Mouse (Mus musculus): ENCODE data around the gene Ctu2. TPM values are rescaled to one million over a fixed set of nuclear protein-coding genes. Genes with fewer than 3 reads are reported as not detected.

Ctu2 gene
- polyA plus RNA-seq, 1 experiment from 2014 or later: 13.1 TPM

- H3K4me1 ChIP-seq (replicated peaks): no peaks in the 10 kb centered on the region
- ATAC-seq (ENCODE audit: insufficient read depth): no peak
- no peak overlapping the region for H3K27ac ChIP-seq (replicated peaks)
- peaks cover 100% of the 10 kb centered on the region for H3K36me3 ChIP-seq (replicated peaks)
- no peak overlapping the region for H3K9ac ChIP-seq
- no peaks in the 10 kb centered on the region for H3K27me3 ChIP-seq
- H3K4me2 ChIP-seq: no peak overlapping the region
- 91% methylated on average over 9 of the region's 9 CpGs for WGBS (ENCODE audit: insufficient replicate concordance)
- H3K9me3 ChIP-seq (replicated peaks): no peaks in the 10 kb centered on the region
- H3K4me3 ChIP-seq (replicated peaks): no peak overlapping the region
Observed at GRCm38 (mm10) chr8:122488387-122488786, 12.4 kb downstream of the Ctu2 start.

DNA sequence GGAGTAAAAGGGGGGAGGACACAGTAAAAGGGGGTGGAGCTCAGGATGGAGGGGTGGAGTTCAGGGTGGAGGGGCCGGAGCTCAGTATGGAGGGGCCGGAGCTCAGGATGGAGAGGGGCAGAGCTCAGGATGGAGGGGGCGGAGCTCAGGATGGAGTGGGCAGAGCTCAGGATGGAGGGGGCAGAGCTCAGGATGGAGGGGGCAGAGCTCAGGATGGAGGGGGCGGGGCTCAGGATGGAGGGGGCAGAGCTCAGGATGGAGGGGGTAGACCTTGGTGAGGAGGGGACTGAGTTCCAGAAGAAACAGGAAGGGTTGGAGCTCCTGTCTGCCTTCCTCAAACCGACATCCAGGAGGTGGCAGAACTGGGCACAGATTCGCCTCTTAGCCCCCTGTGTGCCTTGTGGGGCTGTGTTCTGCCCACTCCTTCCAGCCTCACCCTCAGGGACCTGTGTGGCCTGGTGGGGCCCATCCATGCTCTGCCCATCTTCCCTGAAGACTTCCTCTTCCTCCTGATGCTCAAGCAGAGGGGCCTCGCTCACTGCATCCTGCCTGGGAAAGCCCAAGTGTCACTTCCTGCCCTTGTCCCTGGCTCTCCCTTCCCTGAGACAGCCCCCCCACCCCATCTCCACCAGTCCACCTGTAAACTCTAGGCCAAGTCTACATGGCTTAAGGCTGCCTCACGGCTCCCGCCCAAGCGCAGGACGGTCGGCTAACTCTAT lies 21.2 kb downstream of the Ctu2 start:
- H3K9me3 ChIP-seq (replicated peaks): no peaks in the 10 kb centered on the region
- ATAC-seq (ENCODE audit: insufficient read depth): no peak
- no peaks in the 10 kb centered on the region for H3K27me3 ChIP-seq
- no peak overlapping the region for H3K27ac ChIP-seq (replicated peaks)
- peaks cover 98% of the 10 kb centered on the region for H3K36me3 ChIP-seq (replicated peaks)
- WGBS (ENCODE audit: insufficient replicate concordance): 83% methylated on average over 12 of the region's 12 CpGs
- 0 out of 2 replicates have a peak, but pooled peaks cover 6% of the 10 kb centered on the region for H3K4me1 ChIP-seq (replicated peaks)
- no peak overlapping the region for H3K4me3 ChIP-seq (replicated peaks)
- H3K9ac ChIP-seq: no peak overlapping the region
- H3K4me2 ChIP-seq: no peak overlapping the region

GRCm38 (mm10) chr8:122497912-122498311 lies 22.0 kb downstream of the Ctu2 start:
- no peak overlapping the region for H3K9ac ChIP-seq
- no peak overlapping the region for H3K4me3 ChIP-seq (replicated peaks)
- no peak overlapping the region for H3K4me2 ChIP-seq
- no peaks in the 10 kb centered on the region for H3K9me3 ChIP-seq (replicated peaks)
- no peaks in the 10 kb centered on the region for H3K27me3 ChIP-seq
- 0 out of 2 replicates have a peak, but pooled peaks cover 6% of the 10 kb centered on the region for H3K4me1 ChIP-seq (replicated peaks)
- H3K27ac ChIP-seq (replicated peaks): no peak overlapping the region
- no peak for ATAC-seq (ENCODE audit: insufficient read depth)
- H3K36me3 ChIP-seq (replicated peaks): peaks cover 98% of the 10 kb centered on the region
- WGBS (ENCODE audit: insufficient replicate concordance): 72% methylated on average over 17 of the region's 17 CpGs

- Histone ChIP-seq H3K27ac (replicated peaks) (no peak overlapping the region), H3K27me3 (no peaks in the 10 kb centered on the region), H3K36me3 (replicated peaks) (peaks cover 95% of the 10 kb centered on the region), H3K4me1 (replicated peaks) (0 out of 2 replicates have a peak, but pooled peaks cover 6% of the 10 kb centered on the region), H3K9me3 (replicated peaks) (no peaks in the 10 kb centered on the region), H3K4me3 (replicated peaks) (no peak overlapping the region), H3K4me2 (no peak overlapping the region), H3K9ac (no peak overlapping the region)
- ATAC-seq (ENCODE audit: insufficient read depth): peak; percentile 47
- WGBS (ENCODE audit: insufficient replicate concordance): 37% methylated on average over 10 of the region's 10 CpGs
Observed at GRCm38 (mm10) chr8:122500856-122501255, 24.9 kb downstream of the Ctu2 start.

GRCm38 (mm10) chr8:122511552-122511951 lies 35.6 kb downstream of the Ctu2 start:
- no peak overlapping the region for H3K4me3 ChIP-seq (replicated peaks)
- H3K9ac ChIP-seq: no peak overlapping the region
- H3K4me1 ChIP-seq (replicated peaks): peaks cover 38% of the 10 kb centered on the region
- H3K36me3 ChIP-seq (replicated peaks): peaks cover 75% of the 10 kb centered on the region
- ATAC-seq (ENCODE audit: insufficient read depth): no peak
- H3K27me3 ChIP-seq: no peaks in the 10 kb centered on the region
- H3K27ac ChIP-seq (replicated peaks): no peak overlapping the region
- WGBS (ENCODE audit: insufficient replicate concordance): 77% methylated on average over 16 of the region's 16 CpGs
- no peaks in the 10 kb centered on the region for H3K9me3 ChIP-seq (replicated peaks)
- no peak overlapping the region for H3K4me2 ChIP-seq

DNA sequence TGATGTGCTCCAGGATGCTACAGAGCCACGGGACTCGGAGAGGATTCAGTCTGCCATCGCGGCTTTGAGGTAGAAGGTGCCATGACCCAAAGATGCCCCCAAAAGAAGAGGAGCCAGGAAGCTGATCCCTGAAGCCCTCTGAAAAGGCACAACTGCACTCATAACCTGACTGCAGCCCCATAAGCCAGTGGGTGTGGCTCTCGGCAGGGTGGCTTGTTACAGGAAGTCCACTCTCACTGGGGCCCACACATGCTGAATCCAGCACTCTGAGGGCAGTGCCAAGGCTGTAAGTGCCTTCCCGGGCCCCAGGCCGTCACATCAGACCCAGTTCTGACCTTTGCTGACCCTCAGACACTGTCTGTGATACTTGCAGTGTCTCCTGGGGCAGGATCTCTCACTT lies 36.4 kb downstream of the Ctu2 start:
- H3K4me3 ChIP-seq (replicated peaks): no peak overlapping the region
- H3K4me2 ChIP-seq: no peak overlapping the region
- WGBS (ENCODE audit: insufficient replicate concordance): 77% methylated on average over 7 of the region's 7 CpGs
- H3K4me1 ChIP-seq (replicated peaks): peaks cover 46% of the 10 kb centered on the region
- ATAC-seq (ENCODE audit: insufficient read depth): no peak
- H3K27me3 ChIP-seq: no peaks in the 10 kb centered on the region
- peaks cover 76% of the 10 kb centered on the region for H3K36me3 ChIP-seq (replicated peaks)
- H3K9me3 ChIP-seq (replicated peaks): no peaks in the 10 kb centered on the region
- no peak overlapping the region; the same call in 1 of the 2 replicates for H3K27ac ChIP-seq (replicated peaks)
- no peak overlapping the region for H3K9ac ChIP-seq

DNA sequence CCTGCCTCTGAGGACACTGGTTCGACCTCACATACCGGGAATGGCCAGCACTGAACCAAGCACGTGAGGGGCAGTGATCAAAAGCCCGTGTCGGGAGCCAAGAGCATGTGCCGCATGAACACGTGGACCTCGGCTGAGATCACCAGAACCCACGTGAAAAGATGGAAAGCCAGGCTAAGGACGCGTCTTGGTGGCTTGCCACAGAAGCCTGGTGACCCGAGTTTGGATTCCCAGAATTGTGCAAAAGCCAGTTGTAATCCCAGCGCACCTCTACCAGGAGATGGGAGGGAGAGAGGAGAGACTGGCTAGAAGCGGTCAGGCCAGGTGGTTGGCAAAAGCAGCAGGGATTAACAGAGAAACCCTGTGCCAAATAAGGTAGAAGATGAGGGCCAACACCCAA lies 39.8 kb downstream of the Ctu2 start:
- Histone ChIP-seq H3K9ac (no peak overlapping the region), H3K36me3 (replicated peaks) (peaks cover 55% of the 10 kb centered on the region), H3K9me3 (replicated peaks) (no peaks in the 10 kb centered on the region), H3K27ac (replicated peaks) (no peak overlapping the region), H3K27me3 (no peaks in the 10 kb centered on the region), H3K4me2 (no peak overlapping the region), H3K4me3 (replicated peaks) (no peak overlapping the region), H3K4me1 (replicated peaks) (peaks cover 64% of the 10 kb centered on the region)
- WGBS (ENCODE audit: insufficient replicate concordance): 86% methylated on average over 14 of the region's 14 CpGs
- no peak for ATAC-seq (ENCODE audit: insufficient read depth)

DNA sequence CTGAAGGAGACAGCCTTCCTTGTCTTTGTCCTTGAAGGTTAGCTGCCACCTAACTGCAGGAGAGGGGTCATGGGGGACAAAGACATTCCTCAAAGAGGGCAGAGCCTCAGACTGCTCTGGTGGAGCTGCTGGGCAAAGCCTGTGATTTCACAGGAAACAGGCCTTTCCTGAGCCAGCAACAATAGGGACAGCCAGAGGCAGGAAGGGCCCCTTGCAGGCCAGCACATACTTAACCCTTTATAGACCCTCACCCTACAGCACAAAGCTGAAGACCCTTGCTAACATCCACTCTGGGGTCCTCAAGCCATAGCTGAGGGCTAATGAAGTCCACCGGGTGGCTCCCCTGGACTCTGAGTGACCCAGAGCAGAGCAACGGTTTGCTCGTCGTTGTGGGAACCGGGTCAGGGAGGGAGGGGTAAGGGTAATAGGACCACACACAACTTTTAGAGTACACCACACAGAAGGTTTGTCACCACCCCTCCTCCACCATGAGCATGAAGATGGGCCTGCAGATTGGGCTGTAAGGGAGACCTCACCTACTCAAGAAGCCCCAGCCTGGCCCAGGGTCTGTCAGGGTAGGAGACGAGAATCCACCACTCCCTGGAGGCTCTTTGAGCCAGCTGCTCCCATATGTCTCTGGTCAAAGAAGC lies 41.7 kb downstream of the Ctu2 start:
- WGBS (ENCODE audit: insufficient replicate concordance): 22% methylated on average over 6 of the region's 6 CpGs
- no peak overlapping the region for H3K4me3 ChIP-seq (replicated peaks)
- no peak overlapping the region for H3K4me2 ChIP-seq
- H3K4me1 ChIP-seq (replicated peaks): peaks cover 63% of the 10 kb centered on the region
- H3K27me3 ChIP-seq: no peaks in the 10 kb centered on the region
- H3K9me3 ChIP-seq (replicated peaks): no peaks in the 10 kb centered on the region
- no peak overlapping the region for H3K9ac ChIP-seq
- peaks cover 41% of the 10 kb centered on the region for H3K36me3 ChIP-seq (replicated peaks)
- peak overlapping the region; percentile 48 for H3K27ac ChIP-seq (replicated peaks)
- no peak for ATAC-seq (ENCODE audit: insufficient read depth)

DNA sequence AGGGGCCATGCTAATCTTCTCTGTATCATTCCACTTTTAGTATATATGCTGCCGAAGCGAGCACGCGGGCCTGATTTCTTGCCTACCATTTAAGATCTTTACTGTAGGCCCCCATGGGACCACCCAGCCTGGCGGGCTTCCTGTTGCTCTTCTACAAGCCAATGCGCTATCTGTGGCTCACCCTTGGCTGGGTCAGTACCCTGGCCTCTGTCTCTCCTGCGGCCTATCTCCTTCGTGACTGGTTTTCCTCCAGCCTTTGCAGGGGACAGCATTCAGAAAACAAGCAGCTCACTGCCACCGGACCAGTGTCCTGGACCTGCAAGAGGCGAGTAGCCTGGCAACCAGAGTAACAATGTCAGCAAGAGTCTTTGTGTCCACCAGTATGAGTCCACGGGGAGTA lies 44.7 kb downstream of the Ctu2 start:
- Histone ChIP-seq H3K9me3 (replicated peaks) (no peaks in the 10 kb centered on the region), H3K4me1 (replicated peaks) (peaks cover 91% of the 10 kb centered on the region), H3K4me2 (no peak overlapping the region), H3K27me3 (no peaks in the 10 kb centered on the region), H3K36me3 (replicated peaks) (peaks cover 33% of the 10 kb centered on the region), H3K27ac (replicated peaks) (peak overlapping the region; percentile 59), H3K4me3 (replicated peaks) (no peak overlapping the region), H3K9ac (no peak overlapping the region; the same call in 1 of the 2 replicates)
- no peak for ATAC-seq (ENCODE audit: insufficient read depth)
- 54% methylated on average over 11 of the region's 11 CpGs for WGBS (ENCODE audit: insufficient replicate concordance)

DNA sequence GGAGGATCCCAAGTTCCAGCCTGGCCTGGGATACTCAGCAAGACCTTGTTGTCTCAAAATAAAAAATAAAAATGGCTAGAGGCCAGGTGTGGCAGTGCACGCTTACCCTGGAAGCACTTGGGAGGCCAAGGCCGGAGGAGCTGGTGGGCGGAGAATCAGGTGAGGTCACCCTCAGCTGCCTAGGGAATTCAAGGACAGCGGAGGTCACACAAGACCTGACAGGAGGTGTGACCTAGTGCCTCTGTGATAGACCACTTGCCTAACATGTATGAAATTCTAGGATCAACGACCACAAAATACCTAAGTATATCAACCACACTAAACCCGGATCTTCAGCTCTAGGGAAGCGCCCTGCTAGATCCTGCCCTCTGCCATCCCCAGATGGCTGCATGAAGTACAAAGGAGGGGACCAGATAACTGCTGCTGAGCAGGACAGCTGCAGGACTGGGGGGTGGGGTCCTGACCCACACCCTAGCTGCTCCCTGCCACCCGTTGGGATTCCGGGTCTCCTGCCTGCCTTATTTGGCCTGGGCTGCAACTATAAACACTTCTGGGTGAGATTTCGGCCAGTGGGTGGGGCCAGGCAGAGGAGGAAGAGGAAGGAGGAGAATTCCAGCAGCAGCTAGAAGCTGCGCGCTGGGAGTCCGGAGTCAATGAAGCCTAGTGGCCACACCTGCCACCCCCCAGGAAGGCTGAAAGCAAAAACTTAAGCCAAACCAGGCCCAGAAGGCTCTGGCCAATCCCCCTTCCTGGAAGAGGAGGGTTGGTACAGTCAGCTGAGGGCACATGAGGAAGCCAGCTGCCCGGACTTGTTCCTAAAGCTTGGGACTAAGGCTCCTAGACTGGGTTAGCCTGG lies 47.1 kb downstream of the Ctu2 start:
- no peak overlapping the region for H3K9ac ChIP-seq
- no peak for ATAC-seq (ENCODE audit: insufficient read depth)
- H3K9me3 ChIP-seq (replicated peaks): no peaks in the 10 kb centered on the region
- H3K36me3 ChIP-seq (replicated peaks): peaks cover 29% of the 10 kb centered on the region
- H3K4me3 ChIP-seq (replicated peaks): no peak overlapping the region; the same call in 1 of the 2 replicates
- H3K27ac ChIP-seq (replicated peaks): peak overlapping the region; percentile 79
- H3K4me1 ChIP-seq (replicated peaks): peaks cover 94% of the 10 kb centered on the region
- H3K4me2 ChIP-seq: peak overlapping the region; percentile 19
- no peaks in the 10 kb centered on the region for H3K27me3 ChIP-seq
- WGBS (ENCODE audit: insufficient replicate concordance): 53% methylated on average over 14 of the region's 14 CpGs

Data from liver, embryonic 15.5 days (tissue).